In genomic region chr1:63628211-63628610, GRCm38 (mm10) we compare ENCODE assay signal across 12 mouse cellular contexts. TPM values are rescaled to one million over a fixed set of nuclear protein-coding genes. Genes with fewer than 3 reads are reported as not detected.
DNase-seq lines count a peak whose midpoint lies in the region.
"Had no signal": no experiment of that assay in that cellular context is flagged by ENCODE, and none has a peak within 500 bp of the region (broad histone marks: within the 10 kb centered on the region; RNA-seq: fewer than 3 reads in every experiment).

No protein-coding gene starts in this region.

- intact Hi-C loops in heart, postnatal 25 days (cut with DNase I) = no loop called here
- intact Hi-C loops in heart, postnatal 14 days (cut with DNase I) = no loop called here

- peak; percentile 18 for DNase-seq in heart, adult 8-10 months (ENCODE audit: low spot score)
- no peak for DNase-seq in heart, postnatal 25 days (ENCODE audit: low spot score)
- peak; percentile 27 for DNase-seq in Muller cell, postnatal 12 days (ENCODE audit: inconsistent ontology term)
- DNase-seq in embryo, embryonic 11.5 days (ENCODE audit: low read depth, low spot score) = peak; percentile 8
- DNase-seq in heart, postnatal 14 days = peak; percentile 11 to 47
- DNase-seq in T-cell, adult 2 months (ENCODE audit: low spot score) = no peak
- DNase-seq in adrenal gland, postnatal 25 days = no peak
- no peak for DNase-seq in right cerebral cortex, adult 18-20 months
- DNase-seq: kidney, adult 9 months had no signal

RNA-seq across cellular contexts. Expression of gene Gm39653, which starts 12.4 kb away (rescaled TPM):
- not detected for total RNA-seq in heart, adult 8-10 months (2022)
- total RNA-seq in heart, postnatal 25 days (2021) = not detected
- not detected for total RNA-seq in heart, postnatal 14 days (2021)
- not detected in 2 replicates for total RNA-seq in adrenal gland, postnatal 25 days (2021)
- total RNA-seq: common myeloid progenitor, adult 5-6 weeks; hematopoietic stem cell, adult 5-6 weeks; layer of hippocampus, postnatal 25 days had no signal

RNA-seq across cellular contexts. Expression of gene Dytn, which starts 58.5 kb away (rescaled TPM):
- total RNA-seq in heart, adult 8-10 months (2022) = not detected
- not detected for total RNA-seq in heart, postnatal 25 days (2021)
- not detected for total RNA-seq in heart, postnatal 14 days (2021)
- total RNA-seq in adrenal gland, postnatal 25 days (2021) = not detected in 2 replicates
- total RNA-seq: common myeloid progenitor, adult 5-6 weeks; hematopoietic stem cell, adult 5-6 weeks; layer of hippocampus, postnatal 25 days had no signal

Comparison
In these comparisons a context has a peak if more than half of its experiments do, and no peak if none do; other contexts are left out.
1. DNase-seq: peak in heart, adult 8-10 months (single experiment), Muller cell, postnatal 12 days (single experiment), embryo, embryonic 11.5 days (single experiment) and heart, postnatal 14 days (2 of 2); none in heart, postnatal 25 days (single experiment), T-cell, adult 2 months (single experiment), adrenal gland, postnatal 25 days (single experiment) and right cerebral cortex, adult 18-20 months (single experiment).